Mouse (Mus musculus) brain, adult 2 months (tissue): ENCODE measurements around the gene Oat.

Experiments used
- DNase-seq: peaks from one replicate; pipeline ENCODE4 v3.0.0; 2011; ENCODE audit warnings: low read depth, low spot score

Oat gene

DNA sequence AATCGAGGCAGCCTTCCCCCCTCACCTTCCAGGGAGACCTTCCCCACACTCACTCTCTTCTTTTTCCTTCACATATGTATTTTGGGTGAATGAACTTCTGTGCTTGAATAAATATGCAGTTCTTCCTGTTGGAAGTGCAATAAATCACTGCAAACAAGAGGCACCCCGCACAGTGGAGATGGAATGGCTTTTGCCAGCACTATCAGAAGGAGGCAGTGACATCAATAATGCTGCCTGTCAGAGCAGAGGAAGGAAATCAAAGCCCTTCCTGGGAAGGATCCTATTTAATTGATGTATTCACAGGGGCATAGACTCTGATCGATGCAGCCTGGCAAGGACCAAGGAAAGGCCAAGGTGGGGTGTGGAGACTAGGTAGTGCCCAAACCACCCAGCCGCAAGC is 33.8 kb downstream of the Oat start:
- DNase-seq: no peak

DNA sequence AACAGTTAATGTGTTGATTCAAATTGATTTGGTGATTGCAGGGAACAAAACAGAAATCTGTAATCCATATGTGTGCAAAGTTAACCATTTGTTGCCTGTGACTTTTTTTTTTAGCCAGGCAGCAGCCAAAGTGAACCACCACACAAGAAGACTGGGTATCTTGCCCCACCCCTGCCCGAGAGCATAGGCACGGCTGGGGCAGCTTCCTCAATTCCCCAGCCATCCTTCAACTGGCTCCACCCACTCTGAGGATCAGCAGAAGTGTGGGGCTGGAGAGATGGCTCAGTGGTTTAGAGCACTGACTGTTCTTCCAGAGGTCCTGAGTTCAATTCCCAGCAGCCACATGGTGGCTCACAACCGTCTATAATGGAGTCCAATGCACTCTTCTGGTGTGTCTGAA is 34.6 kb downstream of the Oat start:
- DNase-seq: no peak

DNA sequence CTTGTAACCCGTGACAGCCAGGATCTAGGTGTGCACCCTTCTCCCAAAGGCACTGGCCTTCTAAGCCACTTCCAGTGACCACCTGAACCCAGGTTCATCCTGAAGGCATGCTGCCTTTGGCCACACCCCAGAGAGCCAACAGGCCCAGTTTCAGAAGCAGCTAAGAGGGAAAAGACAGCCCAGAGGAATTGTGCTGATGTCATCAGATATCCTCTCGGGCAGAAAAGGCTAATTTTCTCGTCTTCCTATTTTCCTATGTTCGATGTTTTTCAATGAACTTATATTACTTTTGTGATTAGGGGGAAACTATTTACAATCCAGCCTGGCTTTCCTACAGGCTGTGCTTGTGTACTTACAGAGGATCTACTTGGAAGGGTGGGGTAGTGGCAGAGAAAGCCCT is 35.6 kb downstream of the Oat start:
- no peak for DNase-seq

DNA sequence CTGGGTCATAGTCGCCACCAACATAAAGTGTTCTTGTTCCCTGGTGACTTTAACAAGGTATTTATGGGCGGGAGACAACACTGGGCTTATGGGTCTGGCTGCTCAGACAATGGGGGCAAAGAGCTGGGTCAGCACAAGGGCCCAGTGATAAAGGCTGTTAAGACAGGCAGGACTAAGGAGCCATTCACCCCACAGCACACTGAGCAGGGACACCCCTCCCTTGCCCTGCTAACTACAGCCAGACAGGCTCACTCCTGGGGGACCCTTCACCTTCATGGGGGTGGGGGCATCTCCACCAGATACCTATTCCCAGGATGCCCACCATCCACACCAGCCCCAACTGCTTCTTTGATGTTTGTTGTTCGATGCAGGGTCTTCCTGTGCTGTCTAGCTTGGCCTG is 47.0 kb downstream of the Oat start:
- peak; percentile 7 for DNase-seq

DNA sequence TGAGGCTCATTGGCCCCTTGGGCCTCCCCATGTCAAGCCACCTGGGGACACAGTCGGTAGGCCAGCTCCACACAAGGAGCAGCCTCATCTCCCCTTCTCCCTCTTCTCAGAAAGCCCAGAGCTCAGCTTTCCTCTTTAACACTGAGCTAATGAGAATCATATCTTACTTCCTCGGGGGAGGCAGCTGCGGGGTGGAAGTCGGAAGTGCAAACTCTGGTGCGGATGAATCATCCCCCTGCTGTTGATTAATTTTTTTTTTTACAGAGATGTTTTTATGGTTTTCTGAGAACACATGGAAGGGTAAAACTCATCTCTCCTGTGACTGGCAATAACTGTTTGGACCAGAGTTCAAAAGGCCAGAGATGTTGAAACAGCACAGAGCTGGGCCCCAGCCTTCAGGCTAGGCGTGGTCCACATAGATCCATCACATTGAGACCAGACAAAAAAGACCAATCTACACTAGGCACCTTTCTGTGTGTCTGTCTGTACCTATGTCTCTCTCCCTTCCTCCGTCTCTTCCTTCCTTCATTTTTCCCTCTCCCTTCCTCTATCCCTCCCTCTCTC is 62.7 kb downstream of the Oat start:
- peak; percentile 63 for DNase-seq

DNA sequence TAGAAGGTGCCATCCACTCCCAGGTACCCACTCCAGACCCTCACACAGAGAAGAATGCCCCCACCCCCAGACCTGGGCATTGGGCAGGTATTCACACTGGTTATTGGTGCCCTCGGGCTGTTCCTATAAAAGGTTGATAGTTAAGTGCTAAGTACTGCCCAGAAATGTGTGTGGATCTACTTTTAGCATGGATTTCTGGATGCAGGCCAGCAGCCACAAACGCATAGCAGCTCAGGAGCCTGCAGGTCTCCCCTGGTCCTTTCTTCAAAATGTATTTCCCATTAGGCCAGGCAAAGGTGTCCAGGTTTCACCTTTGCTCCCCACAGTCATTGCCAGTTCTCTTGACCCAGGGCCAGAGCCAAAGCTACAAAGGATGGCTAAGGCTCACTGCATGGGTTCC is 67.1 kb downstream of the Oat start:
- no peak for DNase-seq
